Mouse (Mus musculus) adrenal gland, postnatal 0 days (tissue): Measurements from ENCODE around the gene Cdsn. TPM values are rescaled to one million over a fixed set of nuclear protein-coding genes. Genes with fewer than 3 reads are reported as not detected.

ENCODE experiments used
- polyA plus RNA-seq: library from polyadenylated mRNA; unstranded; fragments of >200 nt; fragmentation: Nextera tagmentation; extraction: Ambion mirVana; gene quantifications from 2 replicates; pipeline ENCODE4 v1.2.1, GENCODE M21; 2015

The Cdsn gene
- polyA plus RNA-seq = 0.32 and 0.65 TPM in 2 replicates

GRCm38 (mm10) chr17:35551881-35552414 lies at the start of gene Cdsn:
Gene Cdsn (plus strand): TSS chr17:35552128.

DNA sequence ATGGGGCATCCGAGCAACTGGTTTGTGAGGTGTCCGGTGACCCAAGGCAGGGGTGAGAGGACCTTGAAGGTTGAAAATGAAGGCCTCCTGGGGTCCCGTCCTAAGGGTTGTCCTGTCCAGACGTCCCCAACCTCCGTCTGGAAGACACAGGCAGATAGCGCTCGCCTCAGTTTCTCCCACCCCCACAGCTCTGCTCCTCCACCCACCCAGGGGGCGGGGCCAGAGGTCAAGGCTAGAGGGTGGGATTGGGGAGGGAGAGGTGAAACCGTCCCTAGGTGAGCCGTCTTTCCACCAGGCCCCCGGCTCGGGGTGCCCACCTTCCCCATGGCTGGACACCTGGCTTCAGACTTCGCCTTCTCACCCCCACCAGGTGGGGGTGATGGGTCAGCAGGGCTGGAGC lies 46.2 kb upstream of the Cdsn start, which contains the start of gene Pou5f1:
Pou5f1 (plus strand) TSS at position 243 of the 400 bp plus-strand sequence.

GRCm38 (mm10) chr17:35516652-35517500 lies 35.1 kb upstream of the Cdsn start, which contains the start of the genes Tcf19 and Cchcr1:
Gene Tcf19 (minus strand): TSS chr17:35516824.
Gene Cchcr1 (plus strand): TSS chr17:35517100.

GRCm38 (mm10) chr17:35532901-35533300 lies 19.0 kb upstream of the Cdsn start, which contains the start of gene Psors1c2:
Gene Psors1c2 (plus strand): TSS chr17:35533201.

GRCm38 (mm10) chr17:35567150-35567549 lies 15.2 kb downstream of the Cdsn start, which contains the start of gene 2300002M23Rik:
Gene 2300002M23Rik (plus strand): TSS chr17:35567450.

GRCm38 (mm10) chr17:35601249-35601648 lies 49.3 kb downstream of the Cdsn start, which contains the start of gene Sfta2:
Gene Sfta2 (plus strand): TSS chr17:35601549.

Other genes with a start within 250 kb of the Cdsn start
- gene H2-Q1, start 231.7 kb upstream of the Cdsn start, polyA plus RNA-seq = 0.07 and 0.44 TPM in 2 replicates
- 0.69 and 2.1 TPM in 2 replicates for gene H2-Q2, start 209.9 kb upstream of the Cdsn start, polyA plus RNA-seq
- 6.1 and 9.2 TPM in 2 replicates for gene H2-Q4, start 172.5 kb upstream of the Cdsn start, polyA plus RNA-seq
- gene H2-Q6, start 127.3 kb upstream of the Cdsn start, polyA plus RNA-seq = 0.16 and 1.2 TPM in 2 replicates
- gene H2-Q7, start 113.0 kb upstream of the Cdsn start, polyA plus RNA-seq = 2.4 and 3.1 TPM in 2 replicates
- gene H2-Q10, start 82.0 kb upstream of the Cdsn start, polyA plus RNA-seq = 14.6 and 17.7 TPM in 2 replicates
- 0.14 TPM in 1 of 2 replicates, not detected in the other for gene Pou5f1, start 46.1 kb upstream of the Cdsn start, polyA plus RNA-seq
- gene Tcf19, start 35.3 kb upstream of the Cdsn start, polyA plus RNA-seq = 30.0 and 31.1 TPM in 2 replicates
- gene Cchcr1, start 35.0 kb upstream of the Cdsn start, polyA plus RNA-seq = 7.5 and 8.1 TPM in 2 replicates
- gene Psors1c2, start 18.9 kb upstream of the Cdsn start, polyA plus RNA-seq = not detected in 2 replicates
- 0.16 TPM in 1 of 2 replicates, not detected in the other for gene 2300002M23Rik, start 15.3 kb downstream of the Cdsn start, polyA plus RNA-seq
- 0.46 TPM in 2 replicates for gene Sfta2, start 49.4 kb downstream of the Cdsn start, polyA plus RNA-seq
- not detected in 2 replicates for gene Gm9573, start 74.5 kb downstream of the Cdsn start, polyA plus RNA-seq
- 0.30 and 2.9 TPM in 2 replicates for gene Mucl3, start 91.6 kb downstream of the Cdsn start, polyA plus RNA-seq
- gene Vars2, start 115.5 kb downstream of the Cdsn start, polyA plus RNA-seq = 6.7 and 11.2 TPM in 2 replicates
- 18.4 and 28.4 TPM in 2 replicates for gene Gtf2h4, start 121.6 kb downstream of the Cdsn start, polyA plus RNA-seq
- gene Ddr1, start 152.5 kb downstream of the Cdsn start, polyA plus RNA-seq = 34.6 and 39.0 TPM in 2 replicates